Mouse (Mus musculus) spleen, adult 18-20 months (tissue): ENCODE results near the gene Gm49378.

Source experiments
- DNase-seq, 2 experiments: peaks; one replicate each; pipeline ENCODE4 v3.0.0; 2022; ENCODE audit warnings: mixed read lengths in 2 of 2

The Gm49378 gene

DNA sequence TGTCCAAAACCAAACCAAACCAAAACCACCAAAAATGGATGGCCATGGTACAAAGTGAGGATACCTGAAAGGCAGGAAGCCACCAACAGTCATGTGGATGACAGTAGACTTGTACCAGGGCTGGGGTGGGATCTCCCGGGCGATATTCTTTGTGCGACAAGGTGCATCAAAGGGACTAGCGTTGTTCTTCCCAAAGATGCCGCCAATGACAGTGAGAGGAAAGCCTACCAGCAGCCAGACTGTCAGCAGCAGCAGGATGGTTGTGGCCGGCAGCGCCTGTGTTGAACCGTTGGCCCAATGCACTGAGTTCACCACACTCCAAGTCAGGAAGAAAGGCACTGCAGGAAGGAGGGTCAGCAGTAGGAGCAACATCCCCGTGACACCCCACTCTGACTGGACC lies at the start of gene Gm49378:
Gene Gm49378 (minus strand): TSS at position 101 of the 400 bp plus-strand sequence.
- DNase-seq: no peak

DNA sequence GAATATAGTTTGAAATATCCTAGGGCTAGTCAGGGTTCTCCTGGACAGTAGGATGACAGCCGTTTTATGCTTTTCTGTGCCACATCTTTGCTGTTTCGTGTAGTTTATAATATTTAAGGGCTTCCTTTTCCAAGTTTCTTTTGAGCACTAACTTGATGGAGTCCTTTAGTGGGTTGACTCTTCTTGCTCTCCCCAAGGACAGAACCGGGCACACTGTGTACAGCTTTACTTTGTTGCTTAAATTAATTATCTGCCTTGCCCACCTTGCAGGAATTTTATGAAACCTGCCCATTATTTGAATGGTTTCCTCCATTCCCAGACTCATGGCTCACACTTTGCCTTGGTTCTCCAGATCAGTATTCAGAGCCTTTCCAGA lies 44.4 kb upstream of the Gm49378 start:
- no peak for DNase-seq

DNA sequence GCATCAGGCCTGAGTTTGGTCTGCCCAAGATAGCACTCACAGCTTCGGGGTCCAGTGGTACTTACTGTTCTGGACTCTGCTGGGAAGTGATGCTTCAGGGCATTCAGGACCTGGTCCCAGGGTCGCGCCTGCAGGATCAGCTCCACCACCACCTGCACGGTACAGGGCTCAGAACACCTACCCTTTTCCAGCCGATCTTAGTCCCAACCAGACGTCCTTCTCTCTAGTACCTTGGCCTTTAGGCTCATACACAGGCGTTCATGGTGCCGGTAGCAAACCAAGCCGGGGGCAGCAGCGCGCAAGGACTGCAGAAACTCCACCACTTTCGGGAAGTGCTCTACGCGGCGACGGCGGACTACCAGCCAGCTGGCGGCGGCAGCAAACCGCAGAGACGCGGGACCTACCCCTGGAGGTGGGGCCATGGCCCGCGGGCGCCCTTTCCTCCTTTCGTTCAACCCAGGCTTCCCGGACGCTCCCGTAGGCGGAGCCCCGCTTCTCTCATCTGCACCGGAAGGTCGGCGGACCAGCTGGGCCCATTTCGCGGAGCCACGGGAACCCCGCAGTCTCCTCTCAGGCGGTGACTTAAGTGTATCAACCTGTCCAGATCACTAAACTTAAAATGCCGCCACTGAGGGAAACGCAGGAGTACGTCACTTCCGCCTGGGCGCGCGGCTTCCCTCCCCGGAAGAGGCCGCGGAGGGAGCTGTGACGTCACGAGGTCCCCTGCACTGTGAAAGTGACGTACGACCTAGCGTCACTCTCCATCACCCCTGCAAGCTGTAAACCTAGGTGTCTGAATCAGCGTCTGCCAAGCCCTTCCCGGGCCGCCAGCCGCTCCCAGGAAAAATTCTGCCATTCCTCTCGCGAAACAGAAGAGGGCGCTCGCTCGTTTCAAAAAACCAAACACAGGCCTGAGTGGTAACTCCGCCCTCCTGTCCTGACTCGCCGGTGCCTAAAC lies 43.7 kb upstream of the Gm49378 start, which contains the start of gene Tinf2:
Gene Tinf2 (minus strand): TSS at position 661 of the 958 bp plus-strand sequence.
- peak; percentile 85 to 90 for DNase-seq

DNA sequence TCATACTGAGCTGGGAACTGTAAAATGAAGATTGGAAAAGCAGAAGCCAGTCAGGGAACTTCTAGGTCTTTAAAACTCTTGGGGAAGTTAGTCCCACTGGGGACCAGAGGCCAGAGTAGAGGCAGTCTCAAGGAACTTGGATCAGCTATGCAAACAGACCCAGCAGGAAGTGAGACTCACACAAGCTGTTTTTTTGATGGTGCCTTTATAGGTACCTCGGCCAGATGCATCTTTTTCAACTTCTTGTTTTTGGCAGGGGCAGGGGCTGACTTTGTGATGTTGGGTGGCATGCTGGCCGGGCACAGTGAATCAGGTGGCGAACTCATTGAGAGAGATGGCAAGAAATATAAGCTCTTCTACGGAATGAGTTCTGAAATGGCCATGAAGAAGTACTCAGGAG lies 39.9 kb upstream of the Gm49378 start:
- DNase-seq: no peak

DNA sequence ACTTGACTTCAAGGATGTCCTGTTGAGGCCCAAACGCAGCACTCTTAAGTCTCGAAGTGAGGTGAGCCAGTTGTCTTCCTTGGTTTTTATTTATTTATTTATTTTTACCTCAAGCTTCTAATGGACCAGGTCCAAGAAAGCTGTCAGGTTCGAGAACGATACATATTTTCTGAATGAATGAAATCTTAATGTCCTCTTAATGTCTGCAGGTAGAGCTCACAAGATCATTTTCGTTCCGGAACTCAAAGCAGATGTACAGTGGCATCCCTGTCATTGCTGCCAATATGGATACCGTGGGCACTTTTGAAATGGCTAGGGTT lies 35.0 kb upstream of the Gm49378 start:
- DNase-seq: no peak

DNA sequence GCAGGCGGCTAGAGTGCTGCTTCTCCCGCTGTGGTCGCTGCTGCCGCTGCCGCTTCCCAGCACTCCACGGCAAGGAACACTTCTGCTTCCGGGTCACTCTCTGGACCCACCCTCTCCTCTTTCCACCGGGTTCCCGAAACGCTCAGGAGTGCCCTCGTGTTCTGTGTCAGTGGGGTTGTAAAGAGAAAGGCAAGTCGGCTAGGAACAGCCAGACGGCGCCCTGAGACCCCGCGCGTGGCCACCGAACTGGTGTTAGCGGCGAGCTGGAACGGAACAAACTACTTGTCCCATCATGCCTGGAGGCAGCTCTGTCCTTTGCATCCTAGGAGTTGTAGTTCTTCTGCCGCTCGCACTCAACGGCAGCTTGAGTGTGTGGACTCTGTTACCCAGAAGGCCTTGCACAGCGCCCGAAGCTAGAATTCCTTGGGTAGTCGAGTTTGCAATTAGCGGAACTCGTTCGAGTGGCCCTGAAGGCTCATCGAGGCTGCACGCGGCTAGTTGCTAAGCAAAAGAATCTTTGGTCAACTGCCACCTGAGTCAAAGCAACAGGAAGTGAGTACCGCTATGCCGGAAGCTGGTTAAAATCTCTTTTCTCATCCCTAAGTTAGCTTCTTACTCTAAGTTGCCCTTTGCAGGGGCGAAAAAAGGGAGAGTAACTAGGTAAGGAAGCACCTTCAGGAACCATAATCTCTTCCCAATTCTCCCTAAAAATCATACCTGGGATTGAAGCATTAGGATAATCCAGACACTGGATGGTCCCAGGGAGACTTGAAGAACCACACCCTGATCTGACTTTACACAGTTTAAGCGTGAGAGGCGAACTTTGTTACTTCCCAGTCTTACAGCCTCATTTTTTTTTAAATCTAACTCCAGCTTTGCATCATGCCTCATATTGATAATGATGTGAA lies 34.4 kb upstream of the Gm49378 start, which contains the start of the genes Gmpr2 and Nedd8:
Gene Gmpr2 (plus strand): TSS at position 109 of the 908 bp plus-strand sequence.
Gene Nedd8 (minus strand): TSS at position 292 of the 908 bp plus-strand sequence.
- peak; percentile 81 to 82 for DNase-seq

DNA sequence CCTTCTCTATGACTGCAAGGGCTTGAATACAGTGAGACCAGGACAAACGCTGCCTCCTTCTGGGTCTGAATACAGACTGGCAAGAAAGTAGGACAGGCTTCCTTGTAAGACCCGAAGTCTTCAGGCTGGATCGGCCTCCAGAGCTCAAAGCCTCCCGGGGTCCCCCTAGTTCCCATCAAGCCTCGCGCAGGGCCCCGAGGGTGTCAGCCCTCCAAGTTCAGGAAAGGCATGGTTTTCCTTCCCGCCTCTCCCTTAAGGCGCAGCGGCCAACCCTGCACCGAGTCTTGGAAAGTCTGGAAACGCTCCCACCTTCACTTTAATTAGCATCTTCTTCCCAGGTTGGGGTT lies 33.8 kb upstream of the Gm49378 start:
- DNase-seq: no peak

DNA sequence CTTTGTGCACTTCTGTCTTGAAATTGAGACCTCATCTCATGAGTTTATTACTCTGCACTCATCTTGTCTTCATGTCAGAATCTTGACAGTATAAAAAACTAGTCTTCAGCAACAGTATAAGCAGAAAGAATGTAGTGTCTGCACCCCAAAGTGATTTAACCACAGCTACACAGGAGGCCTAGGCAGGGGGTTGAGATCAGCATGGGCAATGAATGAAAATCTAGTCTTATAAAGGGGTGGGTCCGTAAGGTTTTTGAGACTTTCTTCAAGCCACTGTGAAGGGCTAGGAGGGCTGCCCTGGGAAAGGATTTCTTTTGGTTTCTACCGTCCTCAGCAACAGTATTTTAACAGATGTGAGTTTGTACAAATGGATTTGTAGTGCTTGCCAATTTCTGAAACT lies 22.9 kb upstream of the Gm49378 start:
- DNase-seq: no peak

DNA sequence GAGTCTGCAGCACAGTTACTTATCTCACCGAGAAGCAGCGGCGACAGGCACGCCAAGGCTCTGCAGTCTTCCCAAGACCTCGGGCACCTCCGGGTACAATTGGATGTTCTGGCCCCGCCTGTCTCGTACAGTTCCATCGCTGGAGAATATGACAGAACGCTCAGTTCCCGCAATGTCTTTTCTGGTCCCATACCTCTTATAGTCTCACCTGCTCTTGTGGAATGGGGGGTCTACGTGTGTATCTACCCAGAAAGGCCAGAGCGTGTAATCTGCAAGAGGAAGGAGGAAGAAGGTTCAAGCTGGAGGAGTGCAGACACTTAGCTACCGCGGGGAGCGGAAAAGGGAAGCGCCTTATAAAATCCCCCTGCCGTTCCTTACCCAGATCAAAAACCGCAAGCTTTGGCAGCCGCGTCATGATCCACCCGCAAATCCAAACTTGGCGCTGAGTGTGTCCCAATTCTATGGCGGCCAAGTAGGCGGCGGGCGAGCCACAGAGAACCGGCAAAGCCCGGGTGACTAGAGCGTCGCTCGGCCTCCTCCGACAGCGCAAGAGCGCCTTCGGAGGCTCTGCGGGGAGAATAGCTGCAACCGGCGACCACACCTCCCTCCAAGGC lies 22.4 kb upstream of the Gm49378 start, which contains the start of gene Mdp1:
Gene Mdp1 (minus strand): TSS at position 549 of the 614 bp plus-strand sequence.
- peak; percentile 56 to 68 for DNase-seq

DNA sequence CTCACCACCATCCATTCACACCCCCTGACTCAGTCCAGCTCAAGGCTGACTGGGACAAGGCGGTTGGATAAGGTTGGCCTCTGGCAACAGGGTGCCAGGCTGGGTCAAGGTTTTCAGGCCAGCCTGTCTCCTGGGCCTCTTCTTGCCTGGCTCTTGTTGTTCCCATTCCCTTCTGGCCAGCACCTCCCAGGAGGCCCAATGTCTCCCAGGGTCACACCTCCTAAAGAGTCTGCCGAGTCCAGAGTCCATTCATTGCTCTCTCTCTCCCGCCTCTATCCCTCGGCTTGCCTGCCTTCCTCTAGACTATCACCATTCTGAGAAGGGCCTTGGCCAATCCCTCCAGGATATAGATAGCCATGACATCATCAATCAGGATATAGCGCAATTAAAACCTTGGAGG lies 20.3 kb upstream of the Gm49378 start:
- DNase-seq: no peak

DNA sequence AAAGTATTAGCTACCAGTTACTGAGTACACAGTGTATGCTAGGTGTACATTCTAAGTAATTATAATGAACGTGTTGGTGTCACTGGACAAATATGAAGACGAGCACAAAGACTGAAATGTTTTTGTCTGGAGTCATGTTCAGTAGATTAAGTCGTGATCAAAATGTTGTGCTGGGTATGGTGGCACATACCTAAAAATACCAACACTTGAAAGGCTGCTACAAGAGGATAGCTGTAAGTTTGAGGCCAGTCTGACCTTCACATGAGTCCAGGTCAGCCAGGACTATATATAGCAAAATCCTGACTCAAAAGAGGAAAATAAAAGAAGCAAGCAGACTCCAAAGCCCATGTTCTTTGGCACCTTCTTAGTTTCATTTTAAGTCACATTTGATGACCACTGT lies 19.2 kb upstream of the Gm49378 start:
- DNase-seq: no peak

DNA sequence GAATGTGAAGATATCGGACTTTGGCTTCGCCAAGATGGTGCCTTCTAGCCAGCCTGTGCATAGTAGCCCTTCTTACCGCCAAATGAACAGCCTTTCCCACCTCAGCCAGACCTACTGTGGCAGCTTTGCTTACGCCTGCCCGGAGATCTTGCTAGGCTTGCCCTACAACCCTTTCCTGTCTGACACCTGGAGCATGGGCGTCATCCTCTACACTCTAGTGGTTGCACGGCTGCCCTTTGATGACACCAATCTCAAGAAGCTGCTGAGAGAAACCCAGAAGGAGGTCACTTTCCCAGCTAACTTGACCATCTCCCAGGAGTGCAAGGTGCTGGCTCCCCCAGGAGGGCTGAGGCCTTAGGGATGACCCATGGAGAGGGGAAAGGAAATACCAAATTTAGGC lies 13.8 kb upstream of the Gm49378 start:
- DNase-seq: no peak

DNA sequence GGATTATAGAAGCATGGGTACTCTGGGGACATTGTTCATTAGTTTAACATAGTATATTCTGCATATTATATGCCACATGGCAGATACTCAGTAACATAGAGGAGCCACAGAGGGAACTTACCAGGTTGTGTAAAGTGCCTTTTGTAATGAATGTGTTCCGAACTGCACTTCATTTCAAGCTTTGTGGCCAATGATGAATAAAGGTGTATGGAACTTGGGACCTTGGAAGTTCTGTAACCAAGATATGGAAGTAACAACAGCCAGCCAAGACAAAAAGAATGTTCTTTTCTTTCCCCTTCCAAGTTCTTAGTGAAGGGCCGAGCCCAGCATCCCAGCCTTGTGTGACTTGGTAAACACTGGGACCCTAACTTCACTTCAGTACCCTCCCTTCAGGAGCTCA lies 12.2 kb upstream of the Gm49378 start, which contains the start of gene Tssk4:
Gene Tssk4 (plus strand): TSS at position 301 of the 400 bp plus-strand sequence.
- DNase-seq: no peak

DNA sequence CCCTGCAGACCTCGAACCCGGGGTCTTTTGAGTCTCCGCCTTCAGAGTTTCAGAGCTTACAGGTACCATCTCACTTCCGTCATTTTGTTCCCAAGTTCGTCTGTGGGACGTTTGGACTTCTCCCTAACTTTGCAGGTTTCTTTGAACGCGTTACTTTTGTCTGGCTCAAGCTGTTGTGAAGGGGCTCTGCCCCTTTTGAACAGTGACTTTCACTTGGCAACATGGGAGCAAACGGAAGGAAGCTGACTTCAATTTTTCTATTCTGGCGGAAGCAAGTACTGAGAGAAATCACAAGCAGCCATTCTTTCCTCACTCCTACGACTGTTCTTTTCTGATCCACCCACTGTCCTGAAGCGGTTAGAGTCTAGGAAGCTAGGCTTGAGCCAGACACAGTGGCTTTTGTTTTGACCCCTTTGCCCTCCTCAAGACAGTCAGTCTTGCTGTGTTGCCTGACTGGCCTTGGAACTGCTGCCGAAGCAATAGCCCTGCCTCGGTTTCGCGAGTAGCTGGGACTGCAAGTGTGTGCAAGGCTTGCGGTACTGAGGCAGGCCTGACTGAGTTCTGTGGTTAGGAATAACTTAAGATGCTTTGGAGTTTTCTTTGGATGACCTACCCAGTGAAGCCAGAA lies 6.7 kb upstream of the Gm49378 start:
- DNase-seq: no peak

DNA sequence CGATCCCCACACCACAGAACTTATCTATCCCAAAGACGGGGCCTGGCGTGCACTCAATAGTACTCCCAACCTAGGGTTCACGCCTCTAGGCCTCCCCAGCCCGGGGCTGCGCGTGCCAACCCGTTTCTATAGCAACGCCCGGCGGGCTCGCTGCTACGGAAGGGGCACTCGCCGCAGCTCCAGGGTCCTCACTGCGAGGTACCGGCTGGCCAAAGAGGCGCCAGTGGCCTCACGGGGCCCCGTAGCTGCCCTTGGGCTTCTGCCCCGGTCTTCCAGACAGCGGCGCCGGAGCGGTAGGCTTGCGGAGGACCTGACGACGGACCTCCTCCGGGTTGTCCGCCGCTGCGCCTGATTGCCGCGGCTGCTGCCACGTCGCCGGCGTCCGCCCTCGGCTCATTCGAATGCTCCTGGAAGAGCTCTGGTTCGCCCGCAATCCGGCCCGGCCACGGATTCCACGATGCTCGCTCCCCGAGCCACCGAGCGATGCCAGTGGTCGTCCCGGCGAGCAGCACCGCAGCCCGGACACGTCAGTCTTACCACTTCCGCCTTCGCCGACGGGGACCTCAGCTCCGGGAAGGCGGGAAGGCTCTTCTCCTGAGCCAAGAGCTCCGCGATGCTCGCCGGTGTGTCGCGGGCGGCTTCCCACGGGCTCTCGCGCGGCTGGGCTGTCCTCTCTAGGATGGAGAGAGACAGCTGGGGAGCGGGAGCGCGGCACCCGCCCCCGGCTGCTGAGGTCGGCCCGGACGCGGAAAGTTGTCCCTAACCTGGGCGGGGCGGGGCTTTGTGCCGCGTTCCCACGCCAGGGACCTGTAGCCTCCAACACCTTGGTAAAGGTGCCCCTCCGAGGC lies 5.6 kb upstream of the Gm49378 start, which contains the start of gene Tm9sf1:
Gene Tm9sf1 (minus strand): TSS at position 747 of the 848 bp plus-strand sequence.
- DNase-seq: peak; percentile 75 to 87

DNA sequence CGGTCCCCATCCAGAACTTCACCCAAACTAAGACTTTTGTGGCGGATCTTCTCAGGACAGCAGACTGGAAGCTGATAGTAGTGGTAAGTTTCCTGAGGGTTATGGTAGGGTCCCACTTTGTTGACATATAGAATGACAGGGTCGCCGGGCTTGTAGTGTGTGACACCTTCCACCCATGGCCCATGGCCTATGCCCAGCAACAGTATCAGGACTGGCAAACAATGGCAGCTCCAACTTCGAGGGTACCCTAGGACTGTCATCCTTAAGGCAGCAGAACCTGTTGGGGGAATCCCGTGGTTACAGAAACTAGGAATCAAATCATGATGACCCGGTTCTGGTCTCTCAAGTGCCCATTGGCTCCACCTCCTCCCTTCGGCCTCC lies 5.0 kb upstream of the Gm49378 start:
- DNase-seq: no peak

DNA sequence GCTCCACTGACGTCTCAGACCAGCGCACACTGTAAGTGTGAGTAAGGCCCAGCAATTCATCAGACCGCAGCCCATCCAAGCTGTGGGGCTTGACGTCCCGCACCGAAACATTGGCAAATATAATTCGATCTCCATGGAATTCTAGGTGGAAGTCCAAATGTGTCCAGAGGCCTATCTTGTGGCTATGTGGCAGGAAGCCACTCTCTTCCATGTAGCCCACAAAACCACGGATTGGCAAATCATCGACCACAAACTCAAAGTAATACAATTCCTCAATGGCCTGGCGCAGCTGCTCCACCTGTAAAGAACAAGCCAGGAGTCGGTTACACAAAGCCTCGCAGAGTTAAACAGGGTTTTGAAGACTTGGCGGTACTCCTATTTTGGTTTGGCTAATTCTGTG lies 3.6 kb upstream of the Gm49378 start:
- no peak for DNase-seq

DNA sequence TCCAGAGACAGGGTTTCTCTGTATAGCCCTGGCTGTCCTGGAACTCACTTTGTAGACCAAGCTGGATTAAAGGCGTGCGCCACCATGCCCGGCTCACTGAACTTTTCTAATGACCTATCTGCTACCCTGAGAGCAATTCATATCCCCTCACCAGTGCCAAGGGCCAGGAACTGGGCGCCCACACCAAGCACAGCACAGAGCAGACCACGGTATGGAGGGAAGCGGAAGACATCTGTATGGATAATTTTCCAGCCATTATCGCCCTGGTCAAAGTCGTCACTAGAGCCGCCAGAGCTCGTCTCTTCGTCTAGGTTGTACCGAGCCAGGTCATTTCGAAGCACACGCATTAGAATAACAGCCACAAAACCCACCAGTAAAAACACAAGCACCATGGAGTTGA lies 3.1 kb upstream of the Gm49378 start:
- DNase-seq: no peak

DNA sequence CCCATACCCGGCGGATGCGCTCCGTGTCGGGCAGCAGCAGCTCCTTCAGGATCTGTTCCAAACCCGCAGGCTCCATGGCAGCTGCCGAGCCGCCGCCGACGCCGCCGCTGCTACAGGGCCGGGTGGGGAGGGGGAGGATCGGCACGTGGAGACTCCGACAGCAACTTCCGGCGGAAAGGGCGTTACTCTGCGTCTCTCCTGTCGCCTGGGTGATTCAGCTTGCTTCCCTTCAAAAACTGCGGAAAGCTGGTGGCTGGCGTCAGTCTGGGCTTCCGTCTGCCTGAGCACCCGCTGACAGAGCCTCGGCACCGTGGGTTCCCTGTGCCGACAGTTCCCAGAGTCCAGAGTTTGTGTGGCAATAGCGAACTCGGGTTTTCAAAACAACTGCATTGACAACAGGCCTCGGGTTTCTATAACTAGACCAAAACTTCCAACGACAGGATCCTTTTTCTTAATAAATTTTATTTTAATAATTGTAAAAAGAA lies 2.1 kb downstream of the Gm49378 start, which contains the start of gene Ipo4:
Gene Ipo4 (minus strand): TSS at position 435 of the 485 bp plus-strand sequence.
- peak; percentile 69 for DNase-seq

DNA sequence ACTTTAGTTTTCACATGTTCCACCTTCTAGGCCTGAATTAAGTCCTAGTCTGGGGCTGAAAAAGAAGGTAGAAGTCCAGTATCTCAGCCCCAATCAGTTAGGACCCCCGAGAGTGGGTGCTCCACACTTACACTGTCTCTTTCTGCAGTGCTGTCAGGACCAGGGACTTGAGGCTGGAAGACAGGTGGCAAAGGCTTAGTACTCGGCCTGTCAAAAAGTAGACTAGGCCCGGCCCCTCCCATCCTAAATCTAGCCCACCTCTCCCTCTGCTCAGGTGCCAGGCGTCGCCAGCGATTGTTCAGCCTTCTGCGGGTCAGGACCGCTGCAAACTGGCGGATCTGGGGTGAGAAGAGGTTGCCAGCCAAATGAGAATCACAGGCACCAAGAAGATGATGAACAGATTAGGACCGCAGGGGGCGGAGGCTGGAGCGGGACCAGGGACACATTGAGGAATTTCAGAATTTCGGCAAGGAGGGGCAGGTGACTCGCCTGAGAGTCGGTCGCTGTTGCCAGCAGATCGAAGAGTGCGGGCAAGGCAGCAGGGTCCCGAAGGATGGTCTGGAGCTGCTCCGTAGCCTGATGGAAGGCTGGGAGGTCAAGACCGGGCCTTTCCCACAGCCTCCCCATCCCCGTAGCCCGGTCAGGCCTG lies 2.7 kb downstream of the Gm49378 start:
- no peak for DNase-seq

DNA sequence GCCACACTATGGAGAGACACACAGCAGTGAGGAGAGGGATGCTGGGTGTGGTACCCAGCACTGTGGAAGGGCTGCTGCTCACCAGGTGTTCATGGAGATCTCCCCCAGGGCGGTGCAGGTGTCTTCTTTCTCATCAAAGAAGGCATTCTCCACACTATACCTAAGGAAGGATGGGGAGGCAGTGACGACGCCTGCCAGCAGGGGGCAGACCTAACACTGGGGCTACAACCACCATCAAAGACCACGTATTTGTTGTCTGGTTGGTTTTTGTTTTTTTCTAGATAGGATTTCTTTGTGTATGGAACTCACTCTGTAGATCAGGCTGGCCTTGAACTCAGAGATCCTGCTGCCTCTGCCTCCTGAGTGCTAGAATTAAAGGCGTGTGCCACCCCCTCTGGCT lies 8.4 kb downstream of the Gm49378 start:
- DNase-seq: peak; percentile 50 to 76
